Comparison of ENCODE assay signal across 14 mouse cellular contexts in the genomic region with DNA sequence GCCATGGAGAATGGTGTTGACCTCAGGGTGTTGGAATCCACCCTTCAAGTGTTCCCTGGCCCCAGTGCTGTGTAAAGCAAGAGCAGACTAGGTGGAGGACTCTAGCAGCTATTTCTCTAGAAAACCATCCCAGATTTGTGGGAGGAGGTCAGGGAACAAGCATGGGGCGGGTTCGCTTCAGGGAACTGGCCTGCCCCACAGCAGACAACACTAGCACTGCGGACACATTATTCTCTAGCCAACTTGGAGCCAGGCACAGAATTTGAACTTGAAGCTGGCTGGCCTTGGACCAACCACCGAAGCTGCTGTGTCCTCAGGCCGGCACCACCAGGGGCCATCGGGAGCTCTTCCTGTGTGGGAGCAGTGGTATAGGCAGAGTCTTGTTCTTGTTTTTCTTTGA.
DNase-seq lines count a peak whose midpoint lies in the region; ATAC-seq and TF ChIP-seq lines count a peak whose summit lies in the region.
"Had no signal": no experiment of that assay in that cellular context is flagged by ENCODE, and none has a peak within 500 bp of the region (broad histone marks: within the 10 kb centered on the region; RNA-seq: fewer than 3 reads in every experiment).

No protein-coding gene starts in this region.

- no peaks in the 10 kb centered on the region for H3K36me3 ChIP-seq in lung, postnatal 0 days (ENCODE audit: insufficient read depth, low read length)
- H3K36me3 ChIP-seq: midbrain, embryonic 12.5 days had no signal

- DNase-seq in adrenal gland, adult (ENCODE audit: inconsistent age in 2 of 2, low spot score in 1 of 2): peak; percentile 22 to 65
- no peak for DNase-seq in adrenal gland, postnatal 4 days (ENCODE audit: low spot score in 2 of 2)
- peak; percentile 5 for DNase-seq in lung, postnatal 36 days
- no peak for DNase-seq in lung, postnatal 0 days (ENCODE audit: low spot score)
- DNase-seq in gastrocnemius, adult 8-10 months (ENCODE audit: low spot score in 2 of 2): peak; percentile 37 to 38
- peak; percentile 35 for DNase-seq in heart, postnatal 25 days (ENCODE audit: low spot score)
- DNase-seq in spleen, postnatal 36 days (ENCODE audit: low spot score in 2 of 2): no peak
- DNase-seq: cerebellum, postnatal 10 days had no signal

- no peak overlapping the region for H3K9ac ChIP-seq in lung, postnatal 0 days (replicated peaks; ENCODE audit: low read depth)
- H3K9ac ChIP-seq: midbrain, embryonic 12.5 days had no signal

- H3K27ac ChIP-seq in lung, postnatal 0 days (ENCODE audit: low read length): no peak overlapping the region
- H3K27ac ChIP-seq: kidney, postnatal 0 days; midbrain, embryonic 12.5 days had no signal

- H3K4me2 ChIP-seq in lung, postnatal 0 days (replicated peaks; ENCODE audit: low read depth, low read length): no peak overlapping the region
- H3K4me2 ChIP-seq: liver, embryonic 11.5 days; midbrain, embryonic 12.5 days had no signal

- H3K27me3 ChIP-seq in lung, postnatal 0 days (replicated peaks; ENCODE audit: insufficient read depth, low read length): no peaks in the 10 kb centered on the region
- H3K27me3 ChIP-seq: CH12.LX; midbrain, embryonic 12.5 days had no signal

- intact Hi-C loops in heart, postnatal 25 days (cut with DNase I): no loop called here

- H3K9me3 ChIP-seq in lung, postnatal 0 days (ENCODE audit: low read length): no peaks in the 10 kb centered on the region
- H3K9me3 ChIP-seq: midbrain, embryonic 12.5 days had no signal

- TF ChIP-seq EP300 in lung, postnatal 0 days (IDR thresholded peaks at IDR 0.05): no peak

- no peak overlapping the region for H3K4me3 ChIP-seq in lung, postnatal 0 days (ENCODE audit: low read depth, low read length)
- H3K4me3 ChIP-seq: midbrain, embryonic 12.5 days had no signal

- no peak for TF ChIP-seq CTCF in lung, postnatal 0 days (IDR thresholded peaks at IDR 0.05)

- H3K4me1 ChIP-seq in lung, postnatal 0 days (ENCODE audit: insufficient read depth, low read depth, low read length): no peaks in the 10 kb centered on the region

- ATAC-seq in lung, postnatal 0 days: no peak
- ATAC-seq in frontal cortex, adult (ENCODE audit: low TSS enrichment): no peak
- ATAC-seq: activated CD4-positive, CD25-positive, alpha-beta regulatory T cell, adult 4 months had no signal

- WGBS in lung, postnatal 0 days: 87% methylated on average over 6 of the region's 6 CpGs

Comparison
In these comparisons a context has a peak if more than half of its experiments do, and no peak if none do; other contexts are left out.
1. DNase-seq: peak in adrenal gland, adult (2 of 2), lung, postnatal 36 days (single experiment), gastrocnemius, adult 8-10 months (2 of 2) and heart, postnatal 25 days (single experiment); none in adrenal gland, postnatal 4 days (0 of 2), lung, postnatal 0 days (single experiment) and spleen, postnatal 36 days (0 of 2).